8 mouse cellular contexts compared by ENCODE assay signal in genomic region chr15:82345820-82346470, GRCm38 (mm10). TPM values are rescaled to one million over a fixed set of nuclear protein-coding genes. Genes with fewer than 3 reads are reported as not detected.
A peak's percentile ranks its signal among the peaks of the same experiment; 100 is the strongest.
DNase-seq lines count a peak whose midpoint lies in the region; ATAC-seq lines count a peak whose summit lies in the region.

No protein-coding gene starts in this region.

- no peaks in the 10 kb centered on the region for H3K27me3 ChIP-seq in heart, embryonic 13.5 days (replicated peaks)
- no peaks in the 10 kb centered on the region for H3K27me3 ChIP-seq in liver, embryonic 12.5 days (replicated peaks)
- H3K27me3 ChIP-seq in stomach, embryonic 15.5 days (replicated peaks), result no peaks in the 10 kb centered on the region

- H3K9me3 ChIP-seq in heart, embryonic 13.5 days, result no peaks in the 10 kb centered on the region
- H3K9me3 ChIP-seq in liver, embryonic 12.5 days (replicated peaks), result no peaks in the 10 kb centered on the region
- no peaks in the 10 kb centered on the region for H3K9me3 ChIP-seq in stomach, embryonic 15.5 days

- peak overlapping the region; percentile 95 for H3K27ac ChIP-seq in brown adipose tissue, adult 24 weeks (replicated peaks; ENCODE audit: low read depth, low read length)
- peak overlapping the region; percentile 90 for H3K27ac ChIP-seq in heart, embryonic 13.5 days (replicated peaks)
- H3K27ac ChIP-seq in liver, embryonic 12.5 days, result peak overlapping the region; percentile 91
- peak overlapping the region; percentile 93 for H3K27ac ChIP-seq in stomach, embryonic 15.5 days

- peak; percentile 89 for ATAC-seq in heart, embryonic 13.5 days (ENCODE audit: extremely low read depth, insufficient number of reproducible peaks, low FRiP score, low TSS enrichment)
- peak; percentile 86 for ATAC-seq in liver, embryonic 12.5 days
- peak; percentile 93 for ATAC-seq in stomach, embryonic 15.5 days (ENCODE audit: insufficient read depth, low FRiP score, low read depth)

- peaks cover 42% of the 10 kb centered on the region for H3K36me3 ChIP-seq in heart, embryonic 13.5 days
- peaks cover 64% of the 10 kb centered on the region for H3K36me3 ChIP-seq in liver, embryonic 12.5 days
- H3K36me3 ChIP-seq in stomach, embryonic 15.5 days, result peaks cover 32% of the 10 kb centered on the region

- peaks cover 8% of the 10 kb centered on the region for H3K4me1 ChIP-seq in brown adipose tissue, adult 24 weeks (ENCODE audit: control insufficient read depth, insufficient read depth, insufficient read length, low read length)
- peaks cover 47% of the 10 kb centered on the region for H3K4me1 ChIP-seq in heart, embryonic 13.5 days
- H3K4me1 ChIP-seq in liver, embryonic 12.5 days, result peaks cover 78% of the 10 kb centered on the region
- H3K4me1 ChIP-seq in stomach, embryonic 15.5 days, result peaks cover 25% of the 10 kb centered on the region

- under 1% methylated on average over 51 of the region's 51 CpGs for WGBS in heart, embryonic 13.5 days
- WGBS in liver, embryonic 12.5 days (ENCODE audit: insufficient replicate concordance), result under 1% methylated on average over 51 of the region's 51 CpGs
- under 1% methylated on average over 51 of the region's 51 CpGs for WGBS in stomach, embryonic 15.5 days

- peak; percentile 100 for DNase-seq in CD4-positive, CD25-positive, alpha-beta regulatory T cell, adult 2 months (ENCODE audit: low read depth, low spot score)
- peak; percentile 87 for DNase-seq in fat pad, adult 2 months (ENCODE audit: extremely low read depth, low read depth, low spot score)
- DNase-seq in kidney, postnatal 10 days, result peak; percentile 98
- DNase-seq in natural killer cell, adult 2 months (ENCODE audit: low spot score in 2 of 2), result peak; percentile 98

- peak overlapping the region; percentile 93 for H3K4me2 ChIP-seq in heart, embryonic 13.5 days
- H3K4me2 ChIP-seq in liver, embryonic 12.5 days, result peak overlapping the region; percentile 94
- peak overlapping the region; percentile 73 for H3K4me2 ChIP-seq in stomach, embryonic 15.5 days

- peak overlapping the region; percentile 87 for H3K9ac ChIP-seq in heart, embryonic 13.5 days
- H3K9ac ChIP-seq in liver, embryonic 12.5 days, result peak overlapping the region; percentile 76
- H3K9ac ChIP-seq in stomach, embryonic 15.5 days, result peak overlapping the region; percentile 58; the same call in 1 of the 2 replicates

- H3K4me3 ChIP-seq in brown adipose tissue, adult 24 weeks (ENCODE audit: insufficient read depth, low read depth, low read length), result peak overlapping the region; percentile 83
- peak overlapping the region; percentile 74 for H3K4me3 ChIP-seq in heart, embryonic 13.5 days
- peak overlapping the region; percentile 78 for H3K4me3 ChIP-seq in liver, embryonic 12.5 days
- peak overlapping the region; percentile 79 for H3K4me3 ChIP-seq in stomach, embryonic 15.5 days (replicated peaks)

RNA-seq across cellular contexts. Expression of gene Smdt1, which starts 7.2 kb away (rescaled TPM):
- 420 and 432 TPM in 2 replicates for polyA plus RNA-seq in brown adipose tissue, adult 24 weeks (2012; ENCODE audit: insufficient read depth, insufficient read length, missing spikeins)
- polyA plus RNA-seq in heart, embryonic 13.5 days (2015; fragmentation: Nextera tagmentation; extraction: Ambion mirVana), result 334 and 366 TPM in 2 replicates
- 193 and 196 TPM in 2 replicates for polyA plus RNA-seq in liver, embryonic 12.5 days (2016; fragmentation: Nextera tagmentation; extraction: Ambion mirVana)
- 288 and 301 TPM in 2 replicates for polyA plus RNA-seq in stomach, embryonic 15.5 days (2015; fragmentation: Nextera tagmentation; extraction: Ambion mirVana)

RNA-seq across cellular contexts. Expression of gene Pheta2, which starts 7.2 kb away (rescaled TPM):
- 0.52 and 1.5 TPM in 2 replicates for polyA plus RNA-seq in brown adipose tissue, adult 24 weeks (2012; ENCODE audit: insufficient read depth, insufficient read length, missing spikeins)
- 9.2 TPM in 2 replicates for polyA plus RNA-seq in heart, embryonic 13.5 days (2015; fragmentation: Nextera tagmentation; extraction: Ambion mirVana)
- 39.1 and 42.8 TPM in 2 replicates for polyA plus RNA-seq in liver, embryonic 12.5 days (2016; fragmentation: Nextera tagmentation; extraction: Ambion mirVana)
- polyA plus RNA-seq in stomach, embryonic 15.5 days (2015; fragmentation: Nextera tagmentation; extraction: Ambion mirVana), result 14.9 and 18.4 TPM in 2 replicates

RNA-seq across cellular contexts. Expression of gene Naga, which starts 7.2 kb away (rescaled TPM):
- 13.1 and 13.8 TPM in 2 replicates for polyA plus RNA-seq in brown adipose tissue, adult 24 weeks (2012; ENCODE audit: insufficient read depth, insufficient read length, missing spikeins)
- polyA plus RNA-seq in heart, embryonic 13.5 days (2015; fragmentation: Nextera tagmentation; extraction: Ambion mirVana), result 42.2 and 44.7 TPM in 2 replicates
- 36.5 and 40.8 TPM in 2 replicates for polyA plus RNA-seq in liver, embryonic 12.5 days (2016; fragmentation: Nextera tagmentation; extraction: Ambion mirVana)
- polyA plus RNA-seq in stomach, embryonic 15.5 days (2015; fragmentation: Nextera tagmentation; extraction: Ambion mirVana), result 79.6 and 86.8 TPM in 2 replicates

RNA-seq across cellular contexts. Expression of gene Ndufa6, which starts 8.2 kb away (rescaled TPM):
- 2,100 and 2,481 TPM in 2 replicates for polyA plus RNA-seq in brown adipose tissue, adult 24 weeks (2012; ENCODE audit: insufficient read depth, insufficient read length, missing spikeins)
- 473 and 541 TPM in 2 replicates for polyA plus RNA-seq in heart, embryonic 13.5 days (2015; fragmentation: Nextera tagmentation; extraction: Ambion mirVana)
- 368 and 383 TPM in 2 replicates for polyA plus RNA-seq in liver, embryonic 12.5 days (2016; fragmentation: Nextera tagmentation; extraction: Ambion mirVana)
- 403 and 420 TPM in 2 replicates for polyA plus RNA-seq in stomach, embryonic 15.5 days (2015; fragmentation: Nextera tagmentation; extraction: Ambion mirVana)

RNA-seq across cellular contexts. Expression of gene Cyp2d22, which starts 34.1 kb away (rescaled TPM):
- 29.8 and 37.1 TPM in 2 replicates for polyA plus RNA-seq in brown adipose tissue, adult 24 weeks (2012; ENCODE audit: insufficient read depth, insufficient read length, missing spikeins)
- polyA plus RNA-seq in heart, embryonic 13.5 days (2015; fragmentation: Nextera tagmentation; extraction: Ambion mirVana), result 9.0 and 12.4 TPM in 2 replicates
- 8.0 and 8.1 TPM in 2 replicates for polyA plus RNA-seq in liver, embryonic 12.5 days (2016; fragmentation: Nextera tagmentation; extraction: Ambion mirVana)
- 12.1 and 14.3 TPM in 2 replicates for polyA plus RNA-seq in stomach, embryonic 15.5 days (2015; fragmentation: Nextera tagmentation; extraction: Ambion mirVana)

Comparison
In these comparisons a context has a peak if more than half of its experiments do, and no peak if none do; other contexts are left out.
1. Peak in every context shown above with its lines: DNase-seq, ATAC-seq, H3K4me3 ChIP-seq and H3K27ac ChIP-seq.